Mouse (Mus musculus) macrophage (primary cell): ENCODE results near the gene Anks1. TPM values are rescaled to one million over a fixed set of nuclear protein-coding genes. Genes with fewer than 3 reads are reported as not detected.

Experiments used
- H3K27ac ChIP-seq: fragments of 350-480 bp; formaldehyde crosslinking; 2 replicates; pipeline ENCODE4 v1.9.0; 2021
- H3K36me3 ChIP-seq: fragments of 350-480 bp; formaldehyde crosslinking; 2 replicates; pipeline ENCODE4 v1.9.0; 2021; ENCODE audit errors: inconsistent target
- H3K4me3 ChIP-seq: fragments of 350-480 bp; formaldehyde crosslinking; 2 replicates; pipeline ENCODE4 v1.9.0; 2021; ENCODE audit errors: inconsistent target
- H3K79me2 ChIP-seq: fragments of 350-480 bp; formaldehyde crosslinking; 2 replicates; pipeline ENCODE4 v1.9.0; 2021; ENCODE audit errors: inconsistent target
- WGBS: methylation state at CpG from one replicate; pipeline ENCODE4 v1.1.7; 2026; ENCODE audit warnings: inconsistent platforms; ENCODE audit not compliant: missing documents; 5-methylcytosine and 5-hydroxymethylcytosine counted together
- polyA plus RNA-seq: library from polyadenylated mRNA; stranded (reverse); fragments of 250-400 nt; gene quantifications from 3 replicates; pipeline ENCODE4 v1.2.4, GENCODE M21; 2018; ENCODE audit warnings: inconsistent platforms

Anks1 gene
- polyA plus RNA-seq, 1 experiment from 2014 or later: 12.3 TPM

DNA sequence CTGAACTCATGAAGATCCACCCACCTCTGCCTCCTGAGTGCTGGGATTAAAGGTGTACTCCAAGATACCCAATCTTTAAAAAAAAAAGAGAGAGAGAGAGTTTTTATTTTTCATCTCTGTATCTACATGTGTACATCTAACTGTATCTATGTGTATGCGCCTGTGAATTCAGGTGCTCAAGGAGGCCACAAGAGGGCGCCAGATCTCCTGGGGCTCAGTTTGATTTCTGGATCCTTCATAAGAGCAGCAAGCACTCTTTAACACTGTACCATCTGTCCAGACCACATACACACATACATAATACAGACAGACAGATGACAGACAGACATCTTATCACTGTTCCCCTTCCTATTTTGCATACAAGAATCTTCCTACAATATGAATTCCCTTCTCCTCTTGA is 183.2 kb downstream of the Anks1 start:
- Histone ChIP-seq H3K27ac (no peak overlapping the region), H3K36me3 (no peaks in the 10 kb centered on the region), H3K79me2 (no peaks in the 10 kb centered on the region), H3K4me3 (no peak overlapping the region)
- WGBS: 95% methylated on average over 2 of the region's 2 CpGs

DNA sequence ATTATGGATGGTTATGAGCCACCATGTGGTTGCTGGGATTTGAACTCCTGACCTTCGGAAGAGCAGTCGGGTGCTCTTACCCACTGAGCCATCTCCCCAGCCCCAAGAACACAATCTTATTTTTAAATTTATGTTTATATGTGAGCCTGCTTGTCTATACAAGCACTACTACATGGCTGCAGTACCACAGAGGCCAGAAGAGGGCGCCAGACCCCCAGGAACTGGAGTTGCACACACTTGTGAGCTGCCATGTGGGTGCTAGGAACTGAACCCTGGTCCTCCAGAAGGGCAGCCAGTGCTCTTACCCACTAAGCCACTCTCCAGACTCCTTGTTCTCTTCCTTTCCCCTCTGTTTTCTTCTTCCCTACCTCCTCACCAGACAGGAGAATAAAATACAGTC is 184.7 kb downstream of the Anks1 start:
- H3K36me3 ChIP-seq: no peaks in the 10 kb centered on the region
- H3K4me3 ChIP-seq: no peak overlapping the region
- H3K27ac ChIP-seq: no peak overlapping the region
- WGBS: 69% methylated on average over 3 of the region's 3 CpGs
- no peaks in the 10 kb centered on the region for H3K79me2 ChIP-seq

DNA sequence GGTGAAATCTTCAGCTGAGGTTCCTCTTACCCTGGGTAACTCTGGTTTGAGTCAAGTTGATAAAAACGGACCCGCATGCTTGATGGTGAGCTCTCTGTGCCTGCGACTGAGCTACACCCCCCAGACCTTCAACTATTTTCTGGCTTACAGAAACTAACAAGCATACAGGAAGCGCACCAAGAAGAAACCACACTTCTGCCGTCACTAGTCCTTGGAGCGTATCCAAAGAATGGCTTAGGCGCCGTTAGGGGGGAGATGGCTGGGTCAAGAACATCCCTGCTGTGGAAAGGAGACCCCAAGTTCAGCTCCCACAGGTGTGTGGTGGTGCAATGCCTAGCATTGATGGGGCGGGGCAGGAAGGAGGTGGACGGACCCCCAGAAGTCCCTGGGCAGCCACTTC is 187.3 kb downstream of the Anks1 start:
- no peaks in the 10 kb centered on the region for H3K79me2 ChIP-seq
- H3K27ac ChIP-seq: no peak overlapping the region
- H3K4me3 ChIP-seq: no peak overlapping the region
- no peaks in the 10 kb centered on the region for H3K36me3 ChIP-seq
- 12% methylated on average over 10 of the region's 10 CpGs for WGBS

DNA sequence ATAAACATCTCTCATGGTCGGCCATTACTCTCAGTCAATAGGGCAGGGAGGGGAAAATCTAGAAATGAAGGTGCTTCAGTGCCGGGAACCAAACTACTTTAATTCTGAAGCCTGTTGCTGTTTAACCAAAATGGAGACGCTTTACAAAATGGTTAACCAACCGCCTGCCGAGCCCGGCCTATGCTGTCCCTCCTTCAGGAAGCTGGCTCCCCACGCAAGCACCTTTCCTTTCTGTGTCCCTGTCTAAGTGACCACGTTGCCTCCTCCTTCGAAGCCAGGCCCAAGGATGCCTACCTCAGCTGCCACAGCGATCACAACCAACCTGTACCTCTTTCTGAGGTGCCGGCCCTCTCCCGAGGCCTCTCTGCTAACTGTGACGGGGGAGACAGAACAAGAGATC is 188.2 kb downstream of the Anks1 start:
- no peak overlapping the region for H3K27ac ChIP-seq
- 84% methylated on average over 13 of the region's 13 CpGs for WGBS
- H3K36me3 ChIP-seq: no peaks in the 10 kb centered on the region
- no peaks in the 10 kb centered on the region for H3K79me2 ChIP-seq
- H3K4me3 ChIP-seq: no peak overlapping the region

DNA sequence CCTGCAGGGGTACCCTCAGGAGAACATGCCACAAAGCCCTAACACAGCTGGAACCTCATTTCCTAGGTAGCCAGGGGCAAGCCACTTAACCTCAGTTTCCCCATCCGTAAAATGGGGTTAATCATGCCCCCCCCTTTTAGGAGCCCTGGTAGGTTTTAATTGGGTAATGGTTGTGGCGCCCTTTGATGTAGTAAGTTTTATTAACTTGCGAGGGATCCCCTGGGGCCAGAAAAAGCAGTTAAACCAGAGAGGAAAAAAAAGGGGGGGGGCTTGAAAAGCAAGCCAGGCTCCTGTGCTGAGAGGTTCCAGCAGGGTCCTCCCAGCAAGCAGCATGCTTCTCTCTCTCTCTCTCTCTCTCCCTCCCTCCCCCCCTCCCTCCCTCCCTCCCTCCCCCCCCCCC is 190.0 kb downstream of the Anks1 start:
- no peaks in the 10 kb centered on the region for H3K79me2 ChIP-seq
- 91% methylated on average over 3 of the region's 3 CpGs for WGBS
- no peak overlapping the region for H3K27ac ChIP-seq
- H3K4me3 ChIP-seq: no peak overlapping the region
- H3K36me3 ChIP-seq: no peaks in the 10 kb centered on the region

DNA sequence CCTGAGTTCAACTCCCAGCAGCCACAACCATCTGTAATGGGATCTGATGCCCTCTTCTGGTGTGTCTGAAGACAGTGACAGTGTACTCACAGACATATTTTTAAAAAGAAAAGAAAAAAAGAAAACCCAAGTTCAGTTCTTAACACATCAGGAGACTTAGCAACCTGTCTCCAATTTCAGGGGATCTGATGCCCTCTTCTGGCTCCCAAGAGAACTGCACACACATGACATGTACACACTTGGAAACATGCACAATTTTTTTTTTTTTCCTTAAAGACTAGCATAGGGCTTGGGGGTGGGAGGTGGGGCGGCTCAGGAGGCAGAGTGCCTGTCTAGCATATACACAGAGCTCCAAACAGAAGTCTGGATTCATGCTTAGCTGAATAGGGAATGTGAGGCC is 191.6 kb downstream of the Anks1 start:
- H3K79me2 ChIP-seq: no peaks in the 10 kb centered on the region
- H3K4me3 ChIP-seq: no peak overlapping the region
- no peak overlapping the region for H3K27ac ChIP-seq
- 86% methylated on average over 1 of the region's 1 CpGs for WGBS
- no peaks in the 10 kb centered on the region for H3K36me3 ChIP-seq

DNA sequence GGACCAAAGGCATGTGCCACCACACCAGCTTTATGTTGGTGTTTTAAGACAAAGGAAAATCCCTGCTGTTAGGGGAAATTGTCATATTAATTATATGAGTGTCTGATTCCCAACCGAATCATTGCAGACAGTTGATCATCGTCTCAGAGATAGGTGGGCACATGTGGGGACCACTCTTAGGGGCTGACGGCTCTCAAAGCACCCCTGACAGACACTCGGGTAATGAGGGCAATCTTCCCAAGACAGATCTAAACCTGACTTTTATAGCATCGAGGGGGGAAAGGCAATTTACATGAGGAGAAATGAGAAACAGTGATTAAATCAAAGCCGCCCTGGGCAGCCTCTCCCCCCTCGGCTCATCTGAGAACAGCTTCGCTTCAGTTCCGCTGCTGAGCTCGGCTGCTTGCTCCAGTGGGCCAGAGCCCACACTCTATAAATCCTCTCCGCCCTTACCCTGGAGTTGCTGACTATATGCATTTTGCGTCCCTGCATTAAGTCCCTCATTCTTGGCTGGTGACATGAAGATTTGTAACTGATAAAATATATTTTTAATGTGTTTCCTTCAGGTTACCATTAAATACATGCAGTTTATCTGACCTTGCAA is 192.3 kb downstream of the Anks1 start:
- WGBS: 77% methylated on average over 12 of the region's 12 CpGs
- Histone ChIP-seq H3K79me2 (no peaks in the 10 kb centered on the region), H3K27ac (no peak overlapping the region), H3K4me3 (no peak overlapping the region), H3K36me3 (no peaks in the 10 kb centered on the region)

DNA sequence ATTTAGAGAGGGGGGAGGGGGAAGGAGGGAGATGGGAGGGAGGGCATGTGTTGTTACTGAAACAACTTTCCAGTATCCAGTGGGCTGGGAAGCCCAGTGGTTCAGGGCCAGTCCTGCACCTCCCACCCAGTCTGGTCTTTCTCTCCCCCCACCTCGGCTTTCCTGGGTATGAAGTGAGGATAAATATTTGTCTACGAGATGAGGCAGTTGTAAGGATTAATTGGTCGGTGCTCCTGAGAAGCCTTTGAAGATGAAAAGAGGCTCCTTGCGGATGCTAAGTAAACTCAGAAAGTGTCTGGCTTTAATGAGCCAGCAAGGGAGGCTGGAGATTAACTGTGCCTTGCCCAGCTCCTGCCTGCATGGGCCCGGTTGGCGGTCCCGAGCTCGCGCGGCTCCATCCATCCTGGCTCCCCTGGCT is 192.8 kb downstream of the Anks1 start:
- 91% methylated on average over 10 of the region's 10 CpGs for WGBS

DNA sequence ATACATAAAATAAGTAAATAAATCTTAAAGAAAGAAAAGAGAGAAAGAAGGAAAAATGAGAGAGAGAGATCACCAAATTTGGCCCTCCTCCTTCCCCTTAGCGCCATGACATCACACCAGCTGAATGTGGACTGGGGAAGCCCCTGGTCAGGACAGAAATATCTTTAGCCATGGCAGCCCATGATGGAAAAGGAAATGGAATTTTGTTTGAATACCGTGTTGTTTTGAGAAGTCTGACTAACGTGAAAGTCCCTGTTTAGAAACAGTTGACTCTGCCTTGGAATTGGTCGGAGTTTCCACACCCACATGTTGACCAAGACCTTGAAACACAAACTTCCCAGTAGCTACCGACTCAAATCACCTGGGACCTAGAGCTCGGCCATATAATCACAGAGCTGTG is 195.3 kb downstream of the Anks1 start:
- Histone ChIP-seq H3K27ac (no peak overlapping the region), H3K79me2 (no peaks in the 10 kb centered on the region), H3K4me3 (no peak overlapping the region), H3K36me3 (no peaks in the 10 kb centered on the region)
- WGBS: 91% methylated on average over 6 of the region's 6 CpGs

More for the DNA sequence above, 192.8 kb downstream of the Anks1 start:
- Histone ChIP-seq H3K79me2 (no peaks in the 10 kb centered on the region), H3K36me3 (no peaks in the 10 kb centered on the region), H3K4me3 (no peak overlapping the region), H3K27ac (no peak overlapping the region)

DNA sequence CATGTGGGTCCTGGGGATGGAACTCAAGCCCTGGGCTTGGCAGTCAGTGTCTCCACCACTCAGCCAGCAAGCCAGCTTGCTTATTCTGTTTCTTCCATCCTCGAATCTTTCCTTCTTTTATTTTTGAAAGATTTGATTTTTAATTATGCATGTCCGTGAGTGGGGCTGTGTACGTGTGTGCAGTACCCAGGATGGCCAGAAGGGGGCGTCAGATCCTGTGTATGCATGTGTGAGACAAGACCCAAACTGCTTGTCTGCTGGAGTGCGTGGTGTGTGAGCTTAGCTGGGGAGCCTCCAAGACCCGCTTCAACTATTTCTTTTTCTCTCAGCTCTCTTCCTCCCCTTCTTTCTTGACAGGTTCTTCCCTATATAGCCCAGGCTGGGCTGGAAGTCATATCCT is 197.2 kb downstream of the Anks1 start:
- 81% methylated on average over 5 of the region's 6 CpGs for WGBS
- no peak overlapping the region for H3K4me3 ChIP-seq
- H3K36me3 ChIP-seq: no peaks in the 10 kb centered on the region
- no peaks in the 10 kb centered on the region for H3K79me2 ChIP-seq
- no peak overlapping the region for H3K27ac ChIP-seq

DNA sequence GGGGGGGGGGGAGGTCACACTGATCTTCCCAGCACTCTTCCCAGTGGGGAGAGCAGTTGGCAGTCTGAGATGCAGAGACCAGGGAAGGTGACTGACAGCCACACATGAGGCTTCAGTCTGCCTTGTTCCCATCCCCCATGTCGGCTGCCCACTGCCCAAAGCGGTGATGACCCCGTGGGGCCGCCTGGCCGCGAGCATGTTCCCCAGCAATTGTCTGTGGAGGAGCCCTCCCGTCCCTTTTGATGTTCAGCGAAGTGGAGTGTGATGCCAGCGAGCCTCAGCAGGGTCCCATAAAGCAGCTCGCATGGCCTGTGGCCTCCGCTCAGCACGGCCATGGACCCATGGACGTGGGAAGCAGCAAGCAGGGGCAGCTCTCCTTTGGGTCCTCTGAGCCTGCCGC is 198.2 kb downstream of the Anks1 start:
- H3K27ac ChIP-seq: no peak overlapping the region
- H3K4me3 ChIP-seq: no peak overlapping the region
- no peaks in the 10 kb centered on the region for H3K36me3 ChIP-seq
- no peaks in the 10 kb centered on the region for H3K79me2 ChIP-seq
- WGBS: 58% methylated on average over 14 of the region's 14 CpGs

DNA sequence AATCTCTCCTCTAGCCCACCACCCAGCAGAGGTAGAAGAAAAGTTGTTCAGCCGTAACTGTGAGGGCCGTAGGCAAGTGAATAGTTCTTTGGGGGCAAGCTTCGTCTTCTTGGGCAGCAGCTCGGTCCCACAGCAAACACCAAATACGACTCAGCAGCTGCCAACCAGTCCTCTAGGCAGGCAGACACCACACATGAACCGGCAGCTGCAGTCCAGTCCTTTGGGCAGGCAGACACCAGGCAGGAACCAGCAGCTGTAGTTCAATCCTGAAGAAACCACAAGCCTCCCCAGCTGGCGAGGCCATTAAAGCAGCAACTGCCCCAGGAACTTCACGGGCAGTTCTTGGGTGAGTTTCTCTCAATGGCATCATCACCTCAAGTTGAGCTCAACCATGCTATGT is 203.2 kb downstream of the Anks1 start:
- H3K4me3 ChIP-seq: no peak overlapping the region
- no peaks in the 10 kb centered on the region for H3K79me2 ChIP-seq
- H3K36me3 ChIP-seq: no peaks in the 10 kb centered on the region
- H3K27ac ChIP-seq: no peak overlapping the region
- 89% methylated on average over 8 of the region's 8 CpGs for WGBS

Other genes with a start within 250 kb of the Anks1 start
- not detected in 3 replicates for gene Spdef, start 180.4 kb upstream of the Anks1 start, polyA plus RNA-seq
- 79.5 to 101 TPM (median 86.2 TPM) in 3 replicates for gene D17Wsu92e, start 88.7 kb upstream of the Anks1 start, polyA plus RNA-seq
- gene Snrpc, start 71.2 kb upstream of the Anks1 start, polyA plus RNA-seq: 84.2 to 113 TPM (median 89.9 TPM) in 3 replicates
- 6.8 to 14.6 TPM (median 7.6 TPM) in 3 replicates for gene Uhrf1bp1, start 52.9 kb upstream of the Anks1 start, polyA plus RNA-seq
- gene Taf11, start 538 bp downstream of the Anks1 start, polyA plus RNA-seq: 34.5 to 39.1 TPM (median 37.0 TPM) in 3 replicates
- not detected in 3 replicates for gene Tcp11, start 171.3 kb downstream of the Anks1 start, polyA plus RNA-seq
- gene Scube3, start 232.8 kb downstream of the Anks1 start, polyA plus RNA-seq: 0.04 TPM in 1 of 3 replicates, not detected in the others